Mouse (Mus musculus) T-helper 17 cell (primary cell): Measurements from ENCODE around the gene Nptx1.

Experiments used
- in situ Hi-C, 2 experiments: fragments of 300-600 bp; cut with MboI, MseI; formaldehyde crosslinking; loops; 1 replicate in 1 of 2; 2 replicates in 1 of 2; pipeline ENCODE4 v1.15.1; 2025; ENCODE audit warnings: high pct_unique_total_duplicates in 2 of 2

Nptx1 gene

DNA sequence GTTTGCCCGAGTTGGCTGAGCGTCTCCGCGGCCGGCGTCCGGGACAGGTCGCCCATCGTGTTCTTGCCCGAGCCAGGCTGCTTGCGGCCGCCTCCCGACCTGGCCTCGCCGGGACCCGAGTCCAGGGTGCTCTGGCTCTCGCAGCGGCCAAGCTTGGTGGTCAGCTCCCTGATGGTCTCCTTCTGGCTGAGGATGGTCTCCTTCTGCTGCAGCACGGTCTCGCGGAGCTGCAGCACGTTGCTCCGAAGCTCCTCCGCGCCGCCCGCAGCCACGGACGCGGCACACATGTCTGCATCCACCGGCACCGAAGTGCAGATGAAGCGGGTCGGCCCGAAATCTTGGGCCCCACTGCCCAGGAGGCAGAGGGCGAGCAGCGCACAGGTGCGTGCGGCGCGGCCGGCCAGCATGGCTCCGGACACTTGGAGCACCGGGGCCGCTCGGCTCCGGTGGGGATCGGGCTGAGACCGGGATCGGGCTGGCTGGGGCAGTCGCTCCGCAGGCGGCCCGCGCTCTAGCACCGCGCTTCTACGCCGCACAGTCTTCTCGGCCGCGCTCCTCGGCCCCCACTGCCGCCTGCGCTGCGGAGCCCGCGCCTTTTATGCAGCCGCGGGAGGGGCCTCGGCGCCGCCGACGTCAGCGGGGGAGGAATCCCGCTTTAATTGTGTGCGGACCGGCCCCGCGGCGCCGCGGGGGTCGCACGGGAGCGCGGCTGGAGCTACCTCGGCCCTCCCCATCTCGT lies at the start of gene Nptx1:
Gene Nptx1 (minus strand): TSS at position 571 of the 739 bp plus-strand sequence.
- in situ Hi-C loops: no loop called here

GRCm38 (mm10) chr11:119593966-119594365 lies 46.4 kb upstream of the Nptx1 start:
- in situ Hi-C loops: no loop called here

DNA sequence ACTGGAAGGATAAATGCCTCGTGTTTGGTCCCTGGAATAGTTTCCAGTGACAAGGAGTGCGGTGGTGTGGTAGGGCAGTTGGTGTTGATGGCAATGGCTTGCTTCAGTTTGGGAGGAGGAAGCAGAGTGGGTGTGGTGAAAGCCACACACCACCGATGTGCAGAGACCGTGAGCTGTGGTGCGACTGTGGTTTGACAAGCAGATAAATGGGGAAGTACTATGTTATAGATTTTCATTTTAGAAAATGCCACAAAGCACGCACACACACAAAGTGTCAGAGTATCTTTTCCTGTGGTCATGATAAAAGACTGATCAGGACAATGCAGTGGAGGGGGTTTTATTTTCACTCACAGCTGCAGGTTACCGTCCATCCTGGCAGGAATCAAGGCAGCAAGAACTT lies 41.7 kb upstream of the Nptx1 start:
- in situ Hi-C loops: no loop called here

DNA sequence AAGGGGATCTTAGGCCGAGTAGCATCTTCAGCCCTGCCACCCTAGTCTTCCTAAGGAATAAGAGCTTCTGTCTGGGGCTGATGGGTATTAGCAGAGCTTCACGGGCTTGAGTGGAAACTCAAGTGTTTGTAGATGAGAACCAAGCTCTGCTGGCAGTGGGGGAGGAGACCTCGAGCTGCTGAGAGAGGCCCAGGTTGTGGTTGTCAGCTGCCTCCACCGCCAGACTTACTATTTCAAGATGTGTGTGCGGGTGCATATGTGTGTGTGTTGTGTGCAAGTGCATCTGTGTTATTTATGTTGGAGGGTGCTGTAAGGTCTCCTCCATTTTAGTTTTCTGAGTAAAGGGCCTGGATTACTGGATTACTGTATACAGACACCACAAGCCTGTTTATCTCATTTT lies 39.6 kb upstream of the Nptx1 start:
- in situ Hi-C loops: no loop called here

DNA sequence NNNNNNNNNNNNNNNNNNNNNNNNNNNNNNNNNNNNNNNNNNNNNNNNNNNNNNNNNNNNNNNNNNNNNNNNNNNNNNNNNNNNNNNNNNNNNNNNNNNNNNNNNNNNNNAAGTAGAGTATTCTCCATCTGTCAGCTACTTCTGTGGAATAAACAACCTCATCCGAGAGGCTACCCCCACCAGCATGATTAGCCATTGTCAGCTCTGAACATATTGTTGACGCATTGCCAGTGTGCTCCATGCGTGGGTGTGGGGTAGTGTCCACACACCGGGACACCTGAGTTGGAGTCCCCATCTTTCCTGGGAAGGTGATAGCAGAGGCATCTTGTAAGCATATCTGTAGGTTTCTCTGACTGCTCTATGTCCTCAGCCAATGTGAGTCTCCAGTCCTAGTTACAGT lies 39.0 kb upstream of the Nptx1 start:
- in situ Hi-C loops: no loop called here

DNA sequence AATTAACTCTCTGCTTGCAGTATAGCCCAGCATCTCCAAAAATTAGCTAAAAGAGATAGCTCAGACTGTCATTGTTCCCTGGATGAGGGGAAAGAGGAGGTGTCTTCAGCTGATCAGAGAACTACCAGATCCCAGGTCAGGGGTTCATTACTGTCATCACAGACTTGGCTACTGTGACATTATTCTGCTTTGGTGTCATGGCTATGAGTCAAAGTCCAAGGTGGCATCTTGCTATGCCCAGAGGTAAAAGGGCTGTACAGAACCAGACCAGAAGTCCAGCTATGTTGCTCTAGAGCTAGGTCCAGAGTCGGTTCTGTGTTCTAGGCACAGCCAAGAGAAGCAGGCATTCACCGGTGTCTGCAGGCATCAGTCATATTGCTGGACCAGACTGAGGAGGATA lies 30.2 kb upstream of the Nptx1 start:
- in situ Hi-C loops: no loop called here

DNA sequence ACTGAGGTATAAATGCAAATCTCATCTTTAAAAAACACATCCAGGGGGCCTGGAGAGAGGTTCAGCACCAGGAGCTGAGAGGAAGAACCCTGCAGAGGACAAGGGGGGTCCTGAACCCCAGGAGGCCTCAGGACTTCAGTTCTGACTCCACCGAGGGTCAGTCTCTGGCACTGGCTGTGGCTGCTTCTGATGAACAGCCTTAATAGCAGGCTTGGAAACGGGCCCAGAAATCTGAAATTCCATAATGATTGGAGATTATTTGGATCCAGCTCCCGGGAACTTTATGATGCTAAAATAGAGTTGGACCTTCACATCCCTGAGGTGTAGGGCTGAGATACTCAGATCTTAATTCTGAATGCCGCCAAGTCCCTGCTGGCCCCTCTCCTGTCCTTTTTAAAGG lies 29.3 kb upstream of the Nptx1 start:
- in situ Hi-C loops: no loop called here

DNA sequence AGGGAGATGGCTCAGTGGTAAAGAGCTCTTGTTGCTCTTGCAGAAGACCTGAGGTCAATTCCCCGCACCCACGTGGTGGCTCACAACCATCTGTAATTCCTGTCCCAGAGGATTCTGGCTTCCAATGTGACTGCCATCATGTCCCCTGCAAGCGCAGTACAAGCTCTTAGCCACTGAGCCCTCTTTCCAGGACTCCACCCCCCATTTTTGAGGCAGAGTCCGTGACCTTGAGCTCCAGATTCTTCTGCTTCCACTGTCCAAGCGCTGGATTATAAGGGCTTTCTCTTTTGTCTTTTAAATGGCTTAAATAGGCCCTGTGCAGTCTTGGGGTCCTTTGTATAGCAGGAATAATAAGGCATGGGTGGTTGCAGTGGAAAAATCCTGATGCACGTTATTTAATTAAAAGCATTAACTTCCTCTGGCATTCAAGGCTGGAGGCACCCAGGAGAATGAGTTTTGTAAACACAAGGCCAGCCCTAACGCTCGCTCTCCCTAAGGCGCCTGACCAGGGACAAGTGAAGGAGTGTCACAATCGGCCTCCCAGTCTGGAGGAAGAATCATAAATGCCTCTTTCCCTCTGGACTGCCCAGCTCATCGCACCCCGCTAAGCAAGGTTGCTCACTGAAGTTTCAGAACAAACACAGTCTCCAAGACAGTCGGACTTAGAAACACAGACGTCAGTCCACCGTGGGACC lies 24.9 kb upstream of the Nptx1 start:
- in situ Hi-C loops: no loop called here

GRCm38 (mm10) chr11:119566188-119566587 lies 18.6 kb upstream of the Nptx1 start:
- in situ Hi-C loops: no loop called here

DNA sequence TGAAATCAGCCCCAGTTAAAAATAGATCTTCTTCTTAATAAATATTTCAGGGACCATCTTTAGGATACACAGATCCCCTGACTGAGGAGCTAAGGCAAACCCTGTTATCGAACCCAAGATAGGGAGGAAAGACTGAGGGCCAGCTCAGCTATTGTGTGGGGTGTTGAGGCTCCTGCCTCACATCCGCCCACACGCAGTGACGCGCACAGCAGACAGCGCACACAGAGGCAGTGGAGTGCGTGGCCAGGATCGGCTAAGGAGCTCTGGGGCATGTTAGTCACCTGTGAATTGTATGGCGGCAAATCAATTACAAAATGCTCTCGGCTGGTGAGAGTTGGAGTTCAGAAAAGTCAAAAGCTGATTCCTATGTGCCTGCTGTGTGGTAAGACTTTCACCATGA lies 18.1 kb upstream of the Nptx1 start:
- in situ Hi-C loops: no loop called here

DNA sequence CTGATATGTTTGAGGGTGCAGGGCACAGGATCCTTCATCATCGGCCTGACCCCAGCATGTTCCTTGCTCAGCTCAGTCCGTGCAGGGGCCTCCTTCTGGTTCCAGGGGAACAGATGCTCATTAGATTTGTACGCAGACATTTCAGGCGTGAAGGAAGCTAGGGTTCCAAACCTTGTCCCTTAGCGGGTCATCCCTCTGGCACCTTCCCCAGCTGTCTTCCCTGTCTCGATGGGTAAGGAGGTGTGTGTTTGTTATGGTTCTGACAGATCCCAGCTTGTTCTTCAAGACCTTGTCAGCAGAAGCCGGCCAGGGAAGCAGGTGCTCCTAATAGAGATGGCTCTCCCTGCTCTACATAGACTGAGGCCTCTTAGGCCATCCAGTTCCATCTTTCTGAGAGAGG lies 17.5 kb upstream of the Nptx1 start:
- in situ Hi-C loops: no loop called here

- in situ Hi-C loops: no loop called here
These were observed 16.8 kb upstream of the Nptx1 start for GRCm38 (mm10) chr11:119564383-119564782.

DNA sequence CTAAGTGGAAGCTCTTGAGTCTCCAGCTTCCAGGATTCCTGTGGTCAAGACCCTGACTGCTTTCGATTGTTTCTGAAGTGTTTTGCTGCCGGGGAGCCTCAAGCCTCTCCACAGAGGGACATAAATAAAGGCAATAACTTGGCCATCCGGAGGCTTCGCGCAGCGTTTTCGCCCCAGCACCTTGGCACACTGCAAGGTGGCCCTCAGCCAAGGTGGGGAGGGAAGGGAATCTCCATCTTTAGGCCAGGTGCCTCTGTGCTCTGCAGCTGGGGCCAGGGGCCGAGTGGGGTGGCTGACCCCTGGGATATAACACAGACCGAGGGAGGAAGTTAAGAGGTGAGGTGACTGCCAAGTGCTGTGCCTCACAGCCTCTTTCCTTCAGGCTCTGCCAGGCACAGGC lies 15.6 kb upstream of the Nptx1 start:
- in situ Hi-C loops: no loop called here

- in situ Hi-C loops: no loop called here
These were observed 14.7 kb upstream of the Nptx1 start for GRCm38 (mm10) chr11:119562286-119562685.

- in situ Hi-C loops: no loop called here
These were observed 11.5 kb upstream of the Nptx1 start for GRCm38 (mm10) chr11:119558870-119559610.

DNA sequence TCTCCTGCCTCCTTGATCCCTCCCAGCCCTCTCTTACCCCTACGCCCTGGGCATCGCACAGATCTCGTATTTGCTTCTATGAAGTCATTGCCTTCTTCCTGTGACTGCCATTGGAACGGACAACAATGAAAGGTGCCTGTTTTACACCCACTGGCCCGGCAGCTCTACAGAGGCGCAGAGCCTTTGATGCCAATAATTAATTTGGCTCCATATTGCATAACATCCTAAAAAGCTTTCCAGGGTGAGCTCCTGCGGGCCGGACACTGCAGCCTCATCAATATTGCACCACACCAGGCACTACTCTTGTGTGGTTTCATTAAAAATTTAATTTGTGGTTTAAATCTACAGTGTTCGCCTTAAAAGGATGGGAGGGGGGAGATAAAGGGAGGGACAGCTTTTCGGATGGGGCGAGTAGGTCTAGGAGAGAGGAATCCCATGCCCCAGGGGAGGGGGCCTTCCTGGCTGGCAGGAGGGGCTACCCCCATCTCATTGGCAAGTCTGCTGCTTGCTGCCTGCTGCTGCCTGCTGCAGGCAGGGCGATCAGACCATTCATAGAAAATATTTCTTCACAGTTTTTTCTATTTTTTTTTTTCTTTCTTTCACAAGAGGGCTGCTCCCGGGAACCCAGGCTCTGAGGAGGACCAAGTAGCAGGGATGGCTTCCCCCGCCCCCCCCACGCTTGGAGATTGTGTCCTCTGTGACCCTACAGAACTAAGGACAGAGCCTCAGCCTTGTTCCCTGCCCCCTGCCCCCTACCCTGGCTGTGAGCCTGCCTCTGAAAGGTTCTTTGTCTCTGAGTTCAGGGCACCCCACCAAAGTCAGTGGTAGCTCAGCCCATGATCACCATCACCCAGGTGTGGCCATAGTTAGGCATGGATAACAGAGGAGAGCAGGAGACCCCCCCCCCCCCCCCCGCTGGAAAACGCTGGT lies 10.7 kb upstream of the Nptx1 start:
- in situ Hi-C loops: no loop called here

DNA sequence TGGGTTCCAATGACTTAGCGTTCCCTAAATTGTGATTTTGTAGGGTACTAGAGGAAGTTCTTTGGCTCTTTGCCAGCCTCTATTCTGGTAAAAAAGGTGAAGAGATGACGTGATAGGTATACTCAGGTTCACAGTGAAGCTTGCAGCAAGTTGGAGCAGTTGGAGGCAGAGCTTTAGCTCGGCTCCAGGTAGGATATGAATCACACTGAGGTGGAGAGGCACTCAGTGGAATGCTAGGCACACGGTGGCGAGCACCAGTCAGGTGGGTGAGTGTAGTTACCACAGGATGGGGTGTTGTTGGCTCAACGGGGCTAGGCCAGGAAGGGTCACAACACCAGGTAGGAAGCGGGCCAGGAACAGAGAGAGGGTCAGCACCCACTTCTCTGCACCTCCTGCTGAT lies 7.6 kb upstream of the Nptx1 start:
- in situ Hi-C loops: no loop called here

GRCm38 (mm10) chr11:119554706-119555105 lies 7.2 kb upstream of the Nptx1 start:
- in situ Hi-C loops: no loop called here

DNA sequence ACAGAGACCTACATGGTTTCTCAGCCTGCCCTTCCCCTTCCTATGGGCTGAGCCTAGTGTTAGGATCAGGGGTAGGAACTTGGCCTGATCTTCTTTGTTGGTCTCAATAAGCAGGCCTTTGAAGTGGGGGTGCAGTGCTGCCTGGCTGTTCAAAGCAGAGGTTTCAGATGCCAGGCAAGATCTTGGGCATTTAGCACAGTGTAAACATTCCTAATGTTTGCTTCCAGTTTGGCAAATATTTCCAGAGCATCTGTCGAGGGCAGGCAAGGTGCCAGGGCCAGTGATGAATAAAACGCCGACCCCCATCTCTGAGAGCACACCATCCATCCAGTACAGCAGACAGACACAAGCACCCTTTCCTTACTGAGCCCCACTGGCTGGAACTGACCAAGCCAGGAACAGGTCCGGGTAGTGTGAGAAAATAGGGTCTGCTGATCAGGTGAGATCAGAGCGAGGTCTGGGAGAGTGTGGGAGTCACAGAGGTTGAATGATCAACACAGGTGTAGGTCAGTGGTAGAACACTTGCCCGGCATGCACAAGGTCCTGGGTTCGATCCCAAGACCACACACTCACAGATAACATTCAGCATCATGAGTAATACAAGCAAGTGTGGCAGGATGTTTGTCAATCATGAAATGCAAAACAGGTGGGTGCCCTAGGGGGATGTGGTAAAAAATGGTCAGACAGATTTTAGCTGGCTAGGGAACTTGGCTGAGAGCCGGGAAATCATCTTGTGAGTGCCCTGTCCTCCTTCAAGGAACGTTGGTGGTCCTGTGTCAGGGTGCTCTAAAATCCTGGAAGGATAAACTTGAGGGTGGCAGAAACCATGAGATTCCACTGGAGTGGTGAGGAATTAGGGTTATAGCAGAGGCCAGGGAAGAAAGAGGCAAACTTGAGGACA lies 5.6 kb upstream of the Nptx1 start:
- in situ Hi-C loops: no loop called here

- in situ Hi-C loops: no loop called here
These were observed 4.7 kb upstream of the Nptx1 start for GRCm38 (mm10) chr11:119552301-119552700.

DNA sequence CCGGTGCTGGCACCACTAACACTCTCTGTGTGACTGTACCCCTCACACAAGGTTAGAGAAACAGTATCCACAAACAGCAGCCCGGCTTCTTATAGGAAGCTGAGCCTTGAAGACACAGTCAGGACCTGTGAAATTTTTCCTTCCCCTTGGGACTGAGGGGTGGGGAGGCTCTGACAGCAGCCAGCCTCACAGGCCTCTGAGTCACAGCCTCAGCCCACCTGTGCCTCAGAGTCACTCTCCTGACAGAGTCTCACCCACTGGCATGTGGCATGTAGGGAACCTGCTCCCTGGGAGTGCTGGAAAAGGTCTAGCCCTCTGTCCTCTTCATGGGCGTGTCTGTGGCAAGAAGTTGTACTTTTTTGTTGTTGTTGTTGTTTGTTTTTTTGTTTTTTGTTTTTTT lies 3.9 kb upstream of the Nptx1 start:
- in situ Hi-C loops: no loop called here
